Mouse (Mus musculus) midbrain, embryonic 15.5 days (tissue): Measurements from ENCODE around the gene Ptpn18. TPM values are rescaled to one million over a fixed set of nuclear protein-coding genes. Genes with fewer than 3 reads are reported as not detected.
"Not testable (repeated sequence)": the region's sequence is repeated elsewhere in the genome, so short reads cannot be mapped to it uniquely, and the experiment has no call there.

Source experiments
- ATAC-seq: fragments of 200-750 bp; cut with Nextera tagmentation; replicated peaks from 2 replicates; pipeline ENCODE4 v1.8.0; 2017; ENCODE audit warnings: moderate TSS enrichment
- H3K27ac ChIP-seq: fragments of 300-500 bp; sonication (generic); 2 replicates; pipeline ENCODE4 v1.5.1; 2015; ENCODE audit warnings: mild to moderate bottlenecking, inconsistent platforms
- H3K27me3 ChIP-seq: fragments of 300-500 bp; sonication (generic); replicated peaks from 2 replicates; pipeline ENCODE4 v1.6.1; 2015; ENCODE audit warnings: inconsistent platforms
- H3K36me3 ChIP-seq: fragments of 300-500 bp; sonication (generic); replicated peaks from 2 replicates; pipeline ENCODE4 v1.6.1; 2015; ENCODE audit warnings: inconsistent platforms
- H3K4me1 ChIP-seq: fragments of 300-500 bp; sonication (generic); 2 replicates; pipeline ENCODE4 v1.6.1; 2015; ENCODE audit warnings: inconsistent platforms
- H3K4me2 ChIP-seq: fragments of 300-500 bp; sonication (generic); 2 replicates; pipeline ENCODE4 v1.6.1; 2015; ENCODE audit warnings: inconsistent platforms, mild to moderate bottlenecking, moderate library complexity
- H3K4me3 ChIP-seq: fragments of 300-500 bp; sonication (generic); 2 replicates; pipeline ENCODE4 v1.5.1; 2015; ENCODE audit warnings: mild to moderate bottlenecking, inconsistent platforms
- H3K9ac ChIP-seq: fragments of 300-500 bp; sonication (generic); 2 replicates; pipeline ENCODE4 v1.6.1; 2015; ENCODE audit warnings: mild to moderate bottlenecking, inconsistent platforms
- H3K9me3 ChIP-seq: fragments of 300-500 bp; sonication (generic); 2 replicates; pipeline ENCODE4 v1.6.1; 2016; ENCODE audit warnings: inconsistent platforms
- WGBS: fragments of 180-500 bp; shearing (Covaris S2); methylation state at CpG from one replicate; pipeline ENCODE4 v1.1.7; 2015; ENCODE audit warnings: mixed read lengths; 5-methylcytosine and 5-hydroxymethylcytosine counted together
- polyA plus RNA-seq: library from polyadenylated mRNA; unstranded; fragments of >200 nt; fragmentation: Nextera tagmentation; extraction: Ambion mirVana; gene quantifications from 2 replicates; pipeline ENCODE4 v1.2.1, GENCODE M21; 2015

Gene Ptpn18
- polyA plus RNA-seq, 1 experiment from 2014 or later: 4.8 TPM

GRCm38 (mm10) chr1:34505307-34505706 is 45.7 kb downstream of the Ptpn18 start:
- no peak overlapping the region for H3K4me3 ChIP-seq
- no peak overlapping the region for H3K9ac ChIP-seq
- 65% methylated on average over 7 of the region's 7 CpGs for WGBS
- no peaks in the 10 kb centered on the region for H3K27me3 ChIP-seq
- H3K36me3 ChIP-seq: no peaks in the 10 kb centered on the region
- H3K27ac ChIP-seq: no peak overlapping the region
- no peaks in the 10 kb centered on the region for H3K4me1 ChIP-seq
- H3K4me2 ChIP-seq: no peak overlapping the region
- no peaks in the 10 kb centered on the region for H3K9me3 ChIP-seq
- no peak for ATAC-seq

DNA sequence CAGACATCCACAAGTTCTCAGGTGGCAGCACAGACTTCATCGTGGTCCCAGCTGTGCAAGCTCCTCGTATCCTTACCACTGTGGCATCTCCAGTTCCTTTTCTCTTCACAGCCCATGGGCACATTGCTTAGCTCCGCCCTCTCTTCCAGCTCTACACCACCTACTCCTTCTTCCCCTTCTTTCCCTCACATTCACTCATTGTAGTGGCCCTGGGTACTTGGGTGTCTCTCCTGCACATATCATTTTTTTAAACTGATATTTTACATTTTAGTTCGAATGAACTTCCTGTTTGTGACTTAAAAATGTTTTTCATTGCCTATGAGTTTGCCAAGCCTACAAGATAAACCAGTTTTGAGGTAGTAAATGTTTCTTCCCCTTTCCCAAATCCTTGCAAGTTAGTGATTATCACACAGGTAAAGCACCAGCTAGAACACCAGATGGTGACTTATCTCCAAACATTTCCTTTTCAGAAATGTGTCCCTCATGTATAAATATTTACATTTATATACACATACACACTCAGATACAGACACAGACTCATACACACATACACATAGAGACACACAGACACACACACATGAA is 46.5 kb downstream of the Ptpn18 start:
- H3K27ac ChIP-seq: no peak overlapping the region
- H3K9ac ChIP-seq: no peak overlapping the region
- H3K9me3 ChIP-seq: no peaks in the 10 kb centered on the region
- no peak overlapping the region for H3K4me2 ChIP-seq
- H3K4me1 ChIP-seq: no peaks in the 10 kb centered on the region; the same call in 1 of the 2 replicates
- H3K4me3 ChIP-seq: no peak overlapping the region
- WGBS: 86% methylated on average over 4 of the region's 4 CpGs
- ATAC-seq: no peak
- H3K27me3 ChIP-seq: no peaks in the 10 kb centered on the region
- no peaks in the 10 kb centered on the region for H3K36me3 ChIP-seq

DNA sequence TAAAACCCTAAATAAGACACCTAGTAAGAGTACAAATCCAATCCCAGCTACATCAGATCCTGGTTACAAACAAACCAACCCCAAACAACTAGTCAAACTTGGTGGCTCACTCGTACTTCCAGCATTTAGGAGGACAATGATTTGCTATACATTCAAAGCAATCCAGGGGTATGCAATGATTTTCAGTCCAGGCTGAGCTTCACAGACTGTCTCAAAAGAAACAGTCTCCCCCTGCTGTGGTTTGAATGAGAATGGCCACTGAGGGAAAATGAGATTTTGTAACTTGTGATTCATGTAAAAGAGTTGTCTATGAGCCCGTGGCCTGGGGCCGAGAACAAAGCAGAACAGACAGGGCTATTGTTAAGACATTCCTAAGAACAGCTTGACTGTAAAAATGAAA is 48.4 kb downstream of the Ptpn18 start:
- Histone ChIP-seq H3K9ac (no peak overlapping the region), H3K4me1 (no peaks in the 10 kb centered on the region; the same call in 1 of the 2 replicates), H3K27ac (no peak overlapping the region), H3K36me3 (no peaks in the 10 kb centered on the region), H3K4me2 (no peak overlapping the region), H3K27me3 (no peaks in the 10 kb centered on the region), H3K9me3 (no peaks in the 10 kb centered on the region), H3K4me3 (no peak overlapping the region)
- no peak for ATAC-seq
- WGBS: 75% methylated on average over 3 of the region's 3 CpGs

DNA sequence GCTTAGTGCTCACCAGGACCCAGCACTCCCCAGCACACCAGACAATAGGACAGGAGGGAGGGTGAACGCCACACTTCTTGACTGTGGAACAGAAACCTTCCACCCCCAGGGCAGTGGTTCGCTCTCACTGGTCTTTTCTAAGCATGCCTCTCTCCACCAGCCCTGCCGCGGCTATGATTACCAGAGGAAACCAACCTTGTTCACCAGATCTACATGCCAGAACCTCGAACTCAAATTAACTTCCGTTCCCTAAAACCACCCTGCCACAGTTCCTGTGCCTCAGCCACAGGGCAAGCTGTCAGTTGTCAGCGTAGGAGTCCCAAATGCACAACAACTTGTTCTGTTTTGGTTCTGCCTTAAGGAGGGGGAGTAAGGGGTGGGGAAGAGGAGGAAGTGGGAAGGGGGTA is 51.0 kb downstream of the Ptpn18 start:
- no peak for ATAC-seq
- no peak overlapping the region for H3K27ac ChIP-seq
- no peaks in the 10 kb centered on the region for H3K9me3 ChIP-seq
- no peak overlapping the region for H3K9ac ChIP-seq
- H3K27me3 ChIP-seq: no peaks in the 10 kb centered on the region
- H3K4me1 ChIP-seq: no peaks in the 10 kb centered on the region; the same call in 1 of the 2 replicates
- H3K4me3 ChIP-seq: no peak overlapping the region
- 9% methylated on average over 7 of the region's 7 CpGs for WGBS
- H3K4me2 ChIP-seq: peak overlapping the region; percentile 12; the same call in 1 of the 2 replicates
- H3K36me3 ChIP-seq: no peaks in the 10 kb centered on the region

GRCm38 (mm10) chr1:34511027-34511426 is 51.5 kb downstream of the Ptpn18 start:
- Histone ChIP-seq H3K9me3 (no peaks in the 10 kb centered on the region), H3K27me3 (no peaks in the 10 kb centered on the region), H3K4me2 (no peak overlapping the region), H3K4me1 (no peaks in the 10 kb centered on the region; the same call in 1 of the 2 replicates), H3K27ac (no peak overlapping the region), H3K4me3 (no peak overlapping the region), H3K9ac (no peak overlapping the region), H3K36me3 (no peaks in the 10 kb centered on the region)
- ATAC-seq: no peak
- WGBS: 1% methylated on average over 3 of the region's 3 CpGs

GRCm38 (mm10) chr1:34513068-34513467 is 53.5 kb downstream of the Ptpn18 start:
- 78% methylated on average over 4 of the region's 4 CpGs for WGBS
- Histone ChIP-seq H3K4me1 (no peaks in the 10 kb centered on the region; the same call in 1 of the 2 replicates), H3K36me3 (no peaks in the 10 kb centered on the region), H3K4me2 (no peak overlapping the region), H3K9me3 (no peaks in the 10 kb centered on the region), H3K27ac (no peak overlapping the region), H3K27me3 (no peaks in the 10 kb centered on the region), H3K4me3 (no peak overlapping the region), H3K9ac (no peak overlapping the region)
- no peak for ATAC-seq

DNA sequence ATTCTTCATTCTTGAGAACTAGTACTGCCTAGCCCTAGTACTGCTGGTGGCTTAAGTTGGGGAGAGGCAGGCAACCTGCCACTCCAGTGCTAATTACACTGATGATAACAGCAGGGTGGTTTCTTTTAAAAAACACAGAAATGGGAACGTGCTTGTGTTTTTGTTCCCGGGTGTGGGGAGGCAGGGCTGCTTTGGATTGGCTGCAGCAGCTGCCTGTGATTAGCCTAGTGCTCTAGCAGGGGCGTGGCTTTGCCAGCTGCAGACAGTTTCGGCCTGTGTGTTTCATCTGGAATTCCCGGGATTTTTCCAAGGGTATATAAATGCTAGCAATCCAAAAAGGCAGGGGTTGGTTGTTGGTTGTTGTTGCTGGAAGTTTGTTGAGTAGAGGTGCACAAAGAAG is 57.0 kb downstream of the Ptpn18 start:
- Histone ChIP-seq H3K4me2 (no peak overlapping the region), H3K4me1 (no peaks in the 10 kb centered on the region), H3K4me3 (no peak overlapping the region), H3K27ac (no peak overlapping the region), H3K9ac (no peak overlapping the region), H3K36me3 (no peaks in the 10 kb centered on the region), H3K9me3 (no peaks in the 10 kb centered on the region), H3K27me3 (no peaks in the 10 kb centered on the region)
- 54% methylated on average over 5 of the region's 5 CpGs for WGBS
- ATAC-seq: no peak

GRCm38 (mm10) chr1:34517297-34517696 is 57.7 kb downstream of the Ptpn18 start:
- not testable (repeated sequence) for H3K4me3 ChIP-seq, H3K27me3 ChIP-seq, ATAC-seq, H3K9ac ChIP-seq, H3K36me3 ChIP-seq, H3K4me1 ChIP-seq, H3K27ac ChIP-seq, H3K4me2 ChIP-seq, H3K9me3 ChIP-seq
- WGBS: 71% methylated on average over 6 of the region's 6 CpGs

- H3K9ac ChIP-seq, H3K27me3 ChIP-seq, H3K27ac ChIP-seq, H3K9me3 ChIP-seq, H3K4me2 ChIP-seq, ATAC-seq, H3K36me3 ChIP-seq, H3K4me1 ChIP-seq, H3K4me3 ChIP-seq: not testable (repeated sequence)
- 61% methylated on average over 1 of the region's 1 CpGs for WGBS
Measured at GRCm38 (mm10) chr1:34517797-34518196, 58.2 kb downstream of the Ptpn18 start.

- Histone ChIP-seq H3K4me3 (no peak overlapping the region), H3K9me3 (no peaks in the 10 kb centered on the region)
- WGBS: 79% methylated on average over 1 of the region's 1 CpGs
Measured at GRCm38 (mm10) chr1:34518259-34518658, 58.7 kb downstream of the Ptpn18 start.

DNA sequence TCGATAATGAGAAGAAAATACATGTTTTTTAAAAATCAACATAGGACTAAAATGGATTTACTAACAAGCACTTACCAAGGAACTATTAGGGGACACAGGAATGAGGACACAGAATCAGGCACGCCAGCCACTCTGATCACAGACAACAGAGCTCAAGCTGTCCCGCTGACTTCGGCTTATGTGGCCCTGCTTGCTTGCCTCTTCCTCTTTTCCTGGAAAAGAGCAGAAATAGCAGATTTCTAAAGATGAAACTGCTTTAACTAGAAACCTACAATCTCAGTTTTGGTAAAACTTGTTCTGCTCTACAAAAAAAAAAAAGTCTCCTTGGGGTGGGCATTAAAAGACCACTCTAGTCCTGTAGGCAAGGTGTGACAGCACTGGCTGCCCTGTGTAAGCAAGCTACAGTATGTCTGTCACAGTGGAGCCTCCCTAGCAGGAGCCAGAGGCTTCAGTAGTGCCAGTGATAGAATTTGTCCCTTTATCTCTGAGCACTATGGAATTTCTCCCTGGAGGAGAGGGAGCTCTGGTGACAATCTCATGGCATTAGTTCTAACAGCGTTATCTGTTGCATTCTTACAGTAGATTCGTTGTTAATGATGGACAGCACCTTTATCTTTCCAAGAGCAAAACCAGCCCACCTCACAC is 62.8 kb downstream of the Ptpn18 start:
- Histone ChIP-seq H3K27me3 (no peaks in the 10 kb centered on the region), H3K4me3 (no peak overlapping the region), H3K36me3 (no peaks in the 10 kb centered on the region), H3K9me3 (no peaks in the 10 kb centered on the region), H3K4me2 (no peak overlapping the region), H3K4me1 (no peaks in the 10 kb centered on the region), H3K27ac (no peak overlapping the region), H3K9ac (no peak overlapping the region)
- 87% methylated on average over 6 of the region's 6 CpGs for WGBS
- no peak for ATAC-seq

More at GRCm38 (mm10) chr1:34518259-34518658, 58.7 kb downstream of the Ptpn18 start:
- Histone ChIP-seq H3K27ac (no peak overlapping the region), H3K9ac (no peak overlapping the region), H3K27me3 (no peaks in the 10 kb centered on the region), H3K4me2 (no peak overlapping the region), H3K36me3 (no peaks in the 10 kb centered on the region), H3K4me1 (no peaks in the 10 kb centered on the region)
- no peak for ATAC-seq

DNA sequence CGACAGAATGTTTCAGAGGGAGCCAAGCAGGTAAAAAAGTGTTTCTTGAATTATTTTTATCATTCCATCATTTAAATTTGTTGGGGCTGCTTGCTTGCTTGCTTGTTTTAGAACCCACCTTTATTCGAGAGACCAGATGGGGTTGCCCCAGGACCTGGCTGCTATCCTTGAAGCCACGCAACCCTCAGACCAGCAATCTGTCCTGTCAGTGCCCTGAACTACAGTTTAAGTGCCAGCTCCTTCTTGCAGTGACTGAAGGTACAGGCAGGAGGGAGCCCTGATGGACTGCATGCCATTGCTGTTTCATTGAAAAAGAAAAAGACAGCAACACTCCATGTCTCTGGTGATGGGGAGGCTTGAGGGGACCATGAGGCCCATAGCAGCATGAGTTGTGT is 63.3 kb downstream of the Ptpn18 start:
- Histone ChIP-seq H3K4me1 (no peaks in the 10 kb centered on the region), H3K9ac (no peak overlapping the region), H3K9me3 (no peaks in the 10 kb centered on the region), H3K4me3 (no peak overlapping the region), H3K27ac (no peak overlapping the region), H3K27me3 (no peaks in the 10 kb centered on the region), H3K4me2 (no peak overlapping the region), H3K36me3 (no peaks in the 10 kb centered on the region)
- ATAC-seq: no peak
- 80% methylated on average over 3 of the region's 3 CpGs for WGBS

DNA sequence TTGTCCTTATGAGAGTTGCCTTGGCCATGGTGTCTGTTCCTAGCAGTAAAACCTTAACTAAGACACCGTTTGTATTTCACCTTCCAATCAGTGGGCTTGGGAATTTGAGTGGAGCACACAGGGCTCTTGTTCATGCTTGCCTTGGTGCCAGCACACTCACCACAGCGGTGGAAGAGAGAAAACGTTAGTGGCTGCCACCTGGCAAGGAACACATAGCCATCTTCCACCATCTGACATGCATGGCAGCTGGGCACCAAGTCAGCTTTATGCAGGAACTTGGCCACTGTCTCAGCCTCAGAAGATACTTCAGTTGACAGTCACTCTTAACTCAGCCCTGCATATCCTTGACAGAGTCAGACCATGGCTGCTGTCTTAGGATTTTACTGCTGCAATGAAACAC is 64.1 kb downstream of the Ptpn18 start:
- no peak overlapping the region for H3K4me3 ChIP-seq
- no peaks in the 10 kb centered on the region for H3K27me3 ChIP-seq
- H3K9ac ChIP-seq: no peak overlapping the region
- no peaks in the 10 kb centered on the region for H3K4me1 ChIP-seq
- no peaks in the 10 kb centered on the region for H3K36me3 ChIP-seq
- no peak for ATAC-seq
- H3K9me3 ChIP-seq: no peaks in the 10 kb centered on the region
- H3K27ac ChIP-seq: no peak overlapping the region
- WGBS: 86% methylated on average over 3 of the region's 3 CpGs
- no peak overlapping the region for H3K4me2 ChIP-seq
